Mouse (Mus musculus): ENCODE measurements around the gene Fn1. TPM values are rescaled to one million over a fixed set of nuclear protein-coding genes. Genes with fewer than 3 reads are reported as not detected.

The Fn1 gene
- polyA plus RNA-seq, 1 experiment: not detected

DNA sequence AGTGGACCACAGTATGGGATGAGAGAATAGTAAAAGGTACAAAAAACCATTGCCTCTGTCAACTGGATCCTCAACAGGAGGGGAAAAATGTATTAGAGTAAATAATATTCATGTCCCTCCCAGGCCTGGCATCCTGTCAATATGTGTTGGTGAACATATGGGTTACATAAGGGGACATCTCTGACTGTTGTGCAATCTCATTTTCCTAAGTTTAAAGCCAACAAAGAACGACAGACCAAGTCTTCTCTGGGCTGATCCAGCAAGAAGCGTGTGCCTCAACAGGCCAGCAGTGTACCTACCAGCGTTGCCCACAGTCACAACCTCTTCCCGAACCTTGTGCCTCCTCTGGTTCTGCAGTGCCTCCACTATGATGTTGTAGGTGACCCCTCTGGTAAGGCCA is 57.6 kb downstream of the Fn1 start:
- no peak overlapping the region for H3K4me3 ChIP-seq (ENCODE audit: insufficient read depth, low read depth, low read length)
- WGBS: 96% methylated on average over 4 of the region's 4 CpGs
- TF ChIP-seq CTCF (IDR thresholded peaks at IDR 0.05; ENCODE audit: insufficient read depth, low read depth, low read length) (no peak), POLR2A (IDR thresholded peaks at IDR 0.05; ENCODE audit: insufficient read depth, low read depth, low read length) (no peak)
- no peaks in the 10 kb centered on the region for H3K4me1 ChIP-seq (ENCODE audit: control insufficient read depth, insufficient read depth, low read length)
- no peak overlapping the region for H3K27ac ChIP-seq (ENCODE audit: insufficient read depth, low read depth, low read length)

- no peak overlapping the region for H3K27ac ChIP-seq (ENCODE audit: insufficient read depth, low read depth, low read length)
- WGBS: 54% methylated on average over 2 of the region's 2 CpGs
- TF ChIP-seq POLR2A (IDR thresholded peaks at IDR 0.05; ENCODE audit: insufficient read depth, low read depth, low read length): no peak
- TF ChIP-seq CTCF (IDR thresholded peaks at IDR 0.05; ENCODE audit: insufficient read depth, low read depth, low read length): no peak
- no peaks in the 10 kb centered on the region for H3K4me1 ChIP-seq (ENCODE audit: control insufficient read depth, insufficient read depth, low read length)
- H3K4me3 ChIP-seq (ENCODE audit: insufficient read depth, low read depth, low read length): no peak overlapping the region
Observed at GRCm38 (mm10) chr1:71594268-71594667, 58.7 kb downstream of the Fn1 start.

DNA sequence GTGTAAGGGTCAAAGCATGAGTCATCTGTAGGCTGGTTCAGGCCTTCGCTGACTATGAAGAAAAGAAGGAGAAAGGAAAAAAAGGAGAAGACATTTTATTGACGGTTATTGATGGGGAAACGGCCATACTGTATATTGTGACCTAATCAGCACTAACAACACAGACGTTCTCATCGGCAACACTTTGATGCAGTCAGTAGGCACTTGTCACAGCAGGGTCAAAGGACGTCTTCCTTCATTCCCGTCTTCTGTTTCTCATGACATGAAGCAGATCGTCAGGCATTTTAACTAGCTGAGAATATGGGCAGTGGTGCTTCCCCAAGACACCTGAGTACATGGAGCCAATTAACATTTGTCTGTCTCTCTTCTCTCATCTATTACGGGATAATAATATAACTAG is 59.8 kb downstream of the Fn1 start:
- Histone ChIP-seq H3K4me3 (ENCODE audit: insufficient read depth, low read depth, low read length) (no peak overlapping the region), H3K4me1 (ENCODE audit: control insufficient read depth, insufficient read depth, low read length) (no peaks in the 10 kb centered on the region), H3K27ac (ENCODE audit: insufficient read depth, low read depth, low read length) (no peak overlapping the region)
- TF ChIP-seq CTCF (IDR thresholded peaks at IDR 0.05; ENCODE audit: insufficient read depth, low read depth, low read length): no peak
- TF ChIP-seq POLR2A (IDR thresholded peaks at IDR 0.05; ENCODE audit: insufficient read depth, low read depth, low read length): no peak
- WGBS: 96% methylated on average over 9 of the region's 9 CpGs

DNA sequence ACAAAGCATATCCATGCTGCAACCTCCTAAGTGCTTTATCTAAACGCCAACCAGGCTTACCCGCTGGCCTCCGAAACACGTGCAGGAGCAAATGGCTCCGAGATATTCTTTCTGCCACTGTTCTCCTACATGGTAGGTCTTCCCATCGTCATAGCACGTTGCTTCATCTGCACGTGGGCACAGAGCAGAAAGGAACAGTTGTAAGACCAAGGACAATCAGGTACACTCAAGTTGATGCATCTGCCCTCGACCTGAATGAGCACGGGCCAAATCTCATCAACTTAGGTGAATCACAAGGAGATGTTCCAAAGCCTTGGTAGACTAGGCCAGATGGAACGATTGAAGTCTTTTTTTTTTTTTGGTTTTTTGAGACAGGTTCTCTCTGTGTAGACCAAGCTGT is 63.0 kb downstream of the Fn1 start:
- 99% methylated on average over 11 of the region's 11 CpGs for WGBS
- Histone ChIP-seq H3K27ac (ENCODE audit: insufficient read depth, low read depth, low read length) (no peak overlapping the region), H3K4me3 (ENCODE audit: insufficient read depth, low read depth, low read length) (no peak overlapping the region), H3K4me1 (ENCODE audit: control insufficient read depth, insufficient read depth, low read length) (no peaks in the 10 kb centered on the region)
- TF ChIP-seq POLR2A (IDR thresholded peaks at IDR 0.05; ENCODE audit: insufficient read depth, low read depth, low read length) (no peak), CTCF (IDR thresholded peaks at IDR 0.05; ENCODE audit: insufficient read depth, low read depth, low read length) (no peak)

DNA sequence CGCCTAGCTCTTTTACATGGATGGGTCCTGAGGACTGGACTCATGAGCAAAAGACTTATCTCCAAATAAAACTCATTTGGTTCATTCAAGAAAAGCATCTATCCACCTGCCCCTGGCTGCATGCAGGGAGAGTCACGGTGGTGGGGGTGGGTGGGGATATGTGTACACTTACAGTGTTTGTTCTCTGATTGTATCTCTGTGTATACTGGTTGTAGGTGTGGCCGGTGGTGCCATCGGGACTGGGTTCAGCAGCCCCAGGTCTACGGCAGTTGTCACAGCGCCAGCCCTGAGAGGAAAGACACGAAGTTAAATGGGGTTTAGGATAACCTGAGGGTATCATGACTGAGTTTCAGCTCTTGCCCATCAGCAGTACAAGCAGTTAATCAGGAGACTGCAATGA is 66.3 kb downstream of the Fn1 start:
- Histone ChIP-seq H3K4me1 (ENCODE audit: control insufficient read depth, insufficient read depth, low read length) (no peaks in the 10 kb centered on the region), H3K27ac (ENCODE audit: insufficient read depth, low read depth, low read length) (no peak overlapping the region), H3K4me3 (ENCODE audit: insufficient read depth, low read depth, low read length) (no peak overlapping the region)
- TF ChIP-seq CTCF (IDR thresholded peaks at IDR 0.05; ENCODE audit: insufficient read depth, low read depth, low read length) (no peak), POLR2A (IDR thresholded peaks at IDR 0.05; ENCODE audit: insufficient read depth, low read depth, low read length) (no peak)
- 94% methylated on average over 7 of the region's 7 CpGs for WGBS

DNA sequence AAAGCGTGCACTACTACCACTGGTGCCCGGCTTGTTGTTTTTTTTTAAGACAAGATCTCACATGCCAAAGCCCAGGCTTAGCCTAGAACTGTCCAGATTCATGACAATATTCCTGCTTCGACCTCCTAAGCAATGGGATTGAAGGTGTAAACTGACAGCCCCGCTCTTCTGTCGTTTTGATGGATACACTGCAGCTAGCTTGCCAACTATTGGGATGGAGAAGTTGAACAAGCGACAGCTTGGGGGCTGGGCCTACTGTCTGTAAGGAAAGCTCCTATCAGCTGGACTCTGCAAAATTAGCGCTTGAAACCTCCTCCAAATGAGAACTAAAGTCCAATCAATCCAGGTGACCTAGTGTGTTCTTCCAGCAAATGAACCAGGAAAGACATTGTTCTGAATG is 69.1 kb downstream of the Fn1 start:
- Histone ChIP-seq H3K4me1 (ENCODE audit: control insufficient read depth, insufficient read depth, low read length) (0 out of 2 replicates have a peak, but pooled peaks cover 4% of the 10 kb centered on the region), H3K27ac (ENCODE audit: insufficient read depth, low read depth, low read length) (no peak overlapping the region), H3K4me3 (ENCODE audit: insufficient read depth, low read depth, low read length) (no peak overlapping the region)
- TF ChIP-seq POLR2A (IDR thresholded peaks at IDR 0.05; ENCODE audit: insufficient read depth, low read depth, low read length) (no peak), CTCF (IDR thresholded peaks at IDR 0.05; ENCODE audit: insufficient read depth, low read depth, low read length) (no peak)
- 95% methylated on average over 7 of the region's 7 CpGs for WGBS

DNA sequence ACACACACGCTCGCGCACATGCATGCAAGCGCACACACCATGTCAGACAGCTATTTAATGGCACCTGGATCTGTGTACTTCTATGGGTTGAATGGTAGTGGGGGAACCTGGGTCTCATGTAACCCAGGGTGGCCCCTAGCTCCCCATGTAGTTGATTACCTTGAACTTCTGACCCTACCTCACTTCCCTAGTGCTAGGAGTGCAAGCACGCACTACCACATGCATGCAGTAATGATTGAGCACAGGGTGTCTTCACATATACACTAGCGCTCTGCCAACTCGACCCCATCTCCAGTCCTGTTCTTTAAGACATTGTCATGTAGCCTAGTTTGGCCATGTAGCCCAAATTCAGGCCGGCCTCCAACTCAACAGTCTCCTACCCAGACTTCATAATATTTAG is 69.7 kb downstream of the Fn1 start:
- 94% methylated on average over 8 of the region's 8 CpGs for WGBS
- H3K27ac ChIP-seq (ENCODE audit: insufficient read depth, low read depth, low read length): no peak overlapping the region
- no peak overlapping the region for H3K4me3 ChIP-seq (ENCODE audit: insufficient read depth, low read depth, low read length)
- 0 out of 2 replicates have a peak, but pooled peaks cover 4% of the 10 kb centered on the region for H3K4me1 ChIP-seq (ENCODE audit: control insufficient read depth, insufficient read depth, low read length)
- TF ChIP-seq POLR2A (IDR thresholded peaks at IDR 0.05; ENCODE audit: insufficient read depth, low read depth, low read length): no peak

DNA sequence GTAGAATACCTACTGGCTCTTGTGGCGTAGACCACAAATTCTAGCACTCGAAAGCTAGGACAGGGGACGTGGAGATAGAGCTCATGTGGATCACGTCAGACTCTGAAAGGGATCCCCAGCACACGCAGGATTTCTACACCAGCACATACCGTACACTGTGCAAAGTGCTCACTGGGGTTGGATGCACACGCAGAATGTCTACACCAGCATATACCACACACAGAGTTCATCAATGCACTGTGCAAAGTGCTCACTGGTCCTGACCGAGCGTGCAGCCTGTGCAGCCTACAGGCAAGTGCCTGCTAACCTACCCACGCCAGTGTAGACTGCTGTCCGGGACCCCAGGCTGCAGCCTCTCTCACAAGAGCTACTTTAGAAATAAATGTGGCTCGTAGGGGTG is 72.6 kb downstream of the Fn1 start:
- TF ChIP-seq CTCF (IDR thresholded peaks at IDR 0.05; ENCODE audit: insufficient read depth, low read depth, low read length): no peak
- Histone ChIP-seq H3K27ac (ENCODE audit: insufficient read depth, low read depth, low read length) (no peak overlapping the region), H3K4me3 (ENCODE audit: insufficient read depth, low read depth, low read length) (no peak overlapping the region), H3K4me1 (ENCODE audit: control insufficient read depth, insufficient read depth, low read length) (0 out of 2 replicates have a peak, but pooled peaks cover 4% of the 10 kb centered on the region)
- WGBS: 86% methylated on average over 12 of the region's 12 CpGs

DNA sequence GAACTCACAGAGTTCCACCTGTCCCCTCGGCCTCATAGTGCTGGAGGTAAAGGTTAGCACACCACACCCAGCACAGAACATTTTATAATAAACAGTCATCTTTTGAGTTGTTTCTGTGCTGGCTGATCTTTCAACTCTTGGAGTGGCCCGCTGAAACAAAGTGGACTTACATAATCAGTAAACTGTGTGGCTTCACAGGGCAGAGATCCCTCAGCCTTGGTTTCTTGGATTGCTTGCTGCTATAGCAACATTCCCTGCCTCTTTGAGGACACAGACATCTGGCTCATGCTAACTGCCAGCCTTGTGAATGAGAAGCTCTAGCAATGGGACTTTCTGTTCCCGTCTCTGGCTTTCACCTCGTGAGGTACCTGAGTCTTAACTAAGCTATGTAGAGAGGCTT is 73.5 kb downstream of the Fn1 start:
- WGBS: 74% methylated on average over 4 of the region's 4 CpGs
- H3K27ac ChIP-seq (ENCODE audit: insufficient read depth, low read depth, low read length): no peak overlapping the region
- TF ChIP-seq CTCF (IDR thresholded peaks at IDR 0.05; ENCODE audit: insufficient read depth, low read depth, low read length): no peak
- TF ChIP-seq POLR2A (IDR thresholded peaks at IDR 0.05; ENCODE audit: insufficient read depth, low read depth, low read length): no peak

DNA sequence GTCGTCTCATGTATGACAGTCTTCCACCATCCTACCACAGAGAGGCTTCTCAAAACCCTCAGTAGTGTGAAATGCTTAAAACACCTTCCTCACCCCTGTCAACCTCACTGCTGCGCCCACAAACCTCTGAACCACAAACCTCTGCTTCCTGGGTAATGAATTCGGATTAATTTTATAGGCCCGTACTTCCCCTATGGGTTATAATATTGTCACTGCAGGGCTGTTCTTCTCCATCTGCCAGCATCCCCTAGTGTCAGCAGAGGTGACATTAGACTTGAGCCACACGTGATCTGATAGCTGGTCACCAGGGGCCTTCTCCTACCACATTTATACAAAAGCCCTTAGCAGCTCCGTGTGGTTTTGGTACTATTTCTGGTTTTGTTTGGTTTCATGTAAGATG is 76.2 kb downstream of the Fn1 start:
- 94% methylated on average over 6 of the region's 6 CpGs for WGBS
- Histone ChIP-seq H3K4me3 (ENCODE audit: insufficient read depth, low read depth, low read length) (no peak overlapping the region), H3K4me1 (ENCODE audit: control insufficient read depth, insufficient read depth, low read length) (0 out of 2 replicates have a peak, but pooled peaks cover 4% of the 10 kb centered on the region), H3K27ac (ENCODE audit: insufficient read depth, low read depth, low read length) (no peak overlapping the region)
- TF ChIP-seq POLR2A (IDR thresholded peaks at IDR 0.05; ENCODE audit: insufficient read depth, low read depth, low read length) (no peak), CTCF (IDR thresholded peaks at IDR 0.05; ENCODE audit: insufficient read depth, low read depth, low read length) (no peak)

More for the DNA sequence above, 73.5 kb downstream of the Fn1 start:
- Histone ChIP-seq H3K4me3 (ENCODE audit: insufficient read depth, low read depth, low read length) (no peak overlapping the region), H3K4me1 (ENCODE audit: control insufficient read depth, insufficient read depth, low read length) (0 out of 2 replicates have a peak, but pooled peaks cover 4% of the 10 kb centered on the region)
